Mouse (Mus musculus) embryonic facial prominence, embryonic 10.5 days (tissue): ENCODE measurements at regions not wholly inside any gene's neighbourhood (a gene's known extent, or its start where the extent isn't known, plus 50 kb on each side); places are given as distances from the start of the nearest gene placed in this dataset.

Source experiments
- DNase-seq: peaks from one replicate; pipeline ENCODE4 v3.0.0-alpha.2; 2017; ENCODE audit warnings: low spot score
- H3K27ac ChIP-seq: fragments of 300-500 bp; sonication (generic); replicated peaks from 2 replicates; pipeline ENCODE4 v1.5.1; 2016; ENCODE audit warnings: mild to moderate bottlenecking
- H3K27me3 ChIP-seq: fragments of 300-500 bp; sonication (generic); replicated peaks from 2 replicates; pipeline ENCODE4 v1.6.1; 2016; ENCODE audit warnings: low read depth, mild to moderate bottlenecking; ENCODE audit not compliant: poor library complexity, severe bottlenecking
- H3K36me3 ChIP-seq: fragments of 300-500 bp; sonication (generic); replicated peaks from 2 replicates; pipeline ENCODE4 v1.6.1; 2016; ENCODE audit warnings: mild to moderate bottlenecking, moderate library complexity
- H3K4me1 ChIP-seq: fragments of 300-500 bp; sonication (generic); 2 replicates; pipeline ENCODE4 v1.6.1; 2016
- H3K4me3 ChIP-seq: fragments of 300-500 bp; sonication (generic); 2 replicates; pipeline ENCODE4 v1.5.1; 2016; ENCODE audit warnings: mild to moderate bottlenecking, moderate library complexity
- H3K9me3 ChIP-seq: fragments of 300-500 bp; sonication (generic); 2 replicates; pipeline ENCODE4 v1.6.1; 2016; ENCODE audit warnings: mild to moderate bottlenecking
- whole genome bisulfite sequencing: fragments of 180-500 bp; shearing (Covaris S2); methylation state at CpG from one replicate; pipeline ENCODE4 v1.1.7; 2016; 5-methylcytosine and 5-hydroxymethylcytosine counted together

DNA sequence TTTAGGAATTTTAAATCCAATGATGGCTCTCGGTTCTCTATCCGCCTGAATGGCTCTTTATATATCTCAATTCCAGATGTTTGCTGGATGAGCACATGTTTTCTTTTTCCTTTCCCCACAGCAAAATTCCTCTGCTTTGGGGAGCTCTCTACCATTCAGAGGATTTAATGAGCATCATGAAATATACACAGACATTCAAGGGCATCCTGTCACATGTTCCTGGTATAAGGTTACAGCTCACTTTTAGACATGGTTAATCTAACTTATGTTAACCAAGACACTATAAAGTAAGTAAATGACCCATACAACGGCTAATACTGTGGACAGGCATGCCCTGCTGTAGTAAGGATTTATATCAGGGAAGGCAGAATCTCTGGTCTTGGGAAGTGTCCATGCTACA, 106.9 kb upstream of the Igsf10 start:
- no peaks in the 10 kb centered on the region for H3K27me3 ChIP-seq
- H3K36me3 ChIP-seq = no peaks in the 10 kb centered on the region
- H3K4me1 ChIP-seq = peaks cover 7% of the 10 kb centered on the region
- peak overlapping the region; percentile 35; the same call in 1 of the 2 replicates for H3K27ac ChIP-seq
- 50% methylated on average over 3 of the region's 3 CpGs for WGBS
- DNase-seq = no peak
- no peak overlapping the region for H3K4me3 ChIP-seq
- no peaks in the 10 kb centered on the region for H3K9me3 ChIP-seq

DNA sequence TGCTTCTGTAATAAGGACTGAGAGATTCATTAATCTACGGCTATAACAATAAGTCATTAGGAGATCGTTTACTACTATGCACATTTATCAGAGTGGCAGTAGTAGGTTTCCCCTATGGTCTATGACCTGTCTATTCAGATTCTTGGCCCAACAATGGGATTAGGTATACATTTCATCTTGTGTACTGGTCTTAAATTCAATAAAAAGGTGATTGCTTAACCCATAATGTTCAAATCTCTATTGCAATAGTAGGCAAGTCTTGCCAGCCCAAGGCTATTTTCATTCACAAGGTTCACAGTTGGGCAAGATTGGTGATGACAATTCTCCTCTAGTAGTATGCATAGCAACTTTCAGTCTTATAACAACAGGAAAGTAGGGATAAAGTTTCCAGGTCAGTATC, 79.4 kb upstream of the Igsf10 start:
- Histone ChIP-seq H3K36me3 (no peaks in the 10 kb centered on the region), H3K9me3 (no peaks in the 10 kb centered on the region), H3K27me3 (no peaks in the 10 kb centered on the region), H3K4me1 (no peaks in the 10 kb centered on the region), H3K4me3 (no peak overlapping the region), H3K27ac (no peak overlapping the region)
- DNase-seq = no peak
- 94% methylated on average over 2 of the region's 2 CpGs for WGBS

DNA sequence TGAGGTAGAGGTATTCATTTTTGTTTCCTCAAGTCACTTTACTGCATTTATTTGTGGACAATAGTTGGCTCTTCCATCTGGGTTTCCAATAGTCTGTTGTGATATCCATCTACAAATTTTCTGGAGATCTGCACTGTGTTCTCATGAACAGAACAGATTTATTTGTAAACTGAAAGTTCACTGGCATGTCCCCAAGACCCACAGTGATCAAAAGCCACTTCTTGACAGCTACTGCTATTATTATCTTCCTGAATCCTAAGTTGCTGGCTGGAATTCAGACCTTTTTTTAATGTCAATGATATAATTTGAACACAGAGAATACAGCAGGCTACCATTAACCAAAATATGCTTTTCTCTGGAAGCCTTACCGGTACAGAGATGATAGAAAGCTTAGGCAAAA, 64.9 kb upstream of the Igsf10 start:
- 77% methylated on average over 1 of the region's 1 CpGs for WGBS
- Histone ChIP-seq H3K4me1 (no peaks in the 10 kb centered on the region), H3K4me3 (no peak overlapping the region), H3K36me3 (no peaks in the 10 kb centered on the region), H3K27ac (no peak overlapping the region), H3K27me3 (no peaks in the 10 kb centered on the region), H3K9me3 (no peaks in the 10 kb centered on the region)
- DNase-seq = no peak

DNA sequence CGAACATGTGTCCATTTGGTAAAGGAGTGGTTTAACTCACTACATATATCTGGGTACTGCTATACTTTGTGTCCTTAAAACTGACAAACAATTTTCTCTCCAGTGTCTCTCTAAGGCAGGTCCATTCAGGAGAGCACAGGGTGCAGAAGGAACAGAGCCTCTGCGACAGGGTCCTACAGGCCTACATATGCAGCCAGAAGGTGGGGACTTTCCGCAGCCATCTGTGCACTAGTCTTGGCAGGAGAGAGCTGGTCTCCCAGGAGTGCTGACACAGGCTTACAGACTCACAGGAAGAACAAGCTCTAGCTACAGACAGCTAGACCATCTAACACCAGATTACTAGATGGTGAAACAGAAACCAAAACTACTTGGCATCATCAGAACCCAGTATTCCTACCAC, 61.8 kb upstream of the Igsf10 start:
- Histone ChIP-seq H3K4me3 (no peak overlapping the region), H3K27me3 (no peaks in the 10 kb centered on the region), H3K36me3 (no peaks in the 10 kb centered on the region), H3K4me1 (no peaks in the 10 kb centered on the region), H3K27ac (no peak overlapping the region), H3K9me3 (no peaks in the 10 kb centered on the region)
- WGBS = 96% methylated on average over 3 of the region's 3 CpGs
- DNase-seq = no peak

DNA sequence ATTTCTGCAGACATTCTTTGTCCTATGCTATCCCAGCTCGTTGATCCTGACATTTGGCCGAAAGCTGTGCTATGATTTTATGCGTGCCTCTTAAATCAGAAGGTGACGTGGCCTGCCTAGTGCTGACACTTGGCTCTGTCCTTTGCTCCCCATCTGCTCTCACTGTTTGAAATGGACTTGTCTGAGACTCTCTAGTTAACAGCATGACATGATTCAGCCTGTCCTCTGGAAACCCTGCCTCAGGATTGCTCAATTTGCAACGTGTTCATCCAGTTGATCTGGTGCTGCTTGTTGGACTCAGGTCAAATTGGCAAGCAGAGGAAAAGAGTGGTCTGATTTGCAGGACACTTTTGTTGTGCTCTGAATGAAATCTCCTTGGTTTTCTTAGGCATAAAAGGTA, 57.7 kb upstream of the Igsf10 start:
- no peak overlapping the region for H3K27ac ChIP-seq
- no peaks in the 10 kb centered on the region for H3K27me3 ChIP-seq
- H3K4me1 ChIP-seq = no peaks in the 10 kb centered on the region
- WGBS = 84% methylated on average over 5 of the region's 5 CpGs
- no peaks in the 10 kb centered on the region for H3K36me3 ChIP-seq
- H3K4me3 ChIP-seq = no peak overlapping the region
- no peak for DNase-seq
- no peaks in the 10 kb centered on the region for H3K9me3 ChIP-seq

DNA sequence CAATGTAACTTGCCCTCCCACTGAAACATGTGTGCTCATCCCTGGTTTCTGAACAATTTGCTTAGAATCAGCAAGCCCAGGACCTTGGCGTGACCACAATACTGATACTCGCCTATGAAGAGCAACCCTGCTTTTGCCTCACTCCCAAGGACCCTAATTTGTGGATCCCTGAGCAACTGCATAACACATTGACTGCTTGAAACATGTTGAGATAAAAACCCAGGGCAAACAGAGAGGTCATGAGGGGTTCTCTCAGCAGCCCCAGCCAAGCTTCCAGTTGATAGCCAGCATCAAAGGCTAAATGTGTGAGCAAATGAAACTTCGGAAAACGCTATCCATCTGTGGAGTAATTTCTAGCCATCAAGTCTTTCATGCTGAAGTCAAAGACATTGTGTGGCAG, 57.2 kb upstream of the Igsf10 start:
- no peaks in the 10 kb centered on the region for H3K27me3 ChIP-seq
- no peaks in the 10 kb centered on the region for H3K36me3 ChIP-seq
- no peak overlapping the region for H3K4me3 ChIP-seq
- DNase-seq = no peak
- 92% methylated on average over 4 of the region's 4 CpGs for WGBS
- H3K4me1 ChIP-seq = no peaks in the 10 kb centered on the region
- H3K9me3 ChIP-seq = no peaks in the 10 kb centered on the region
- no peak overlapping the region for H3K27ac ChIP-seq
